In the genomic region with DNA sequence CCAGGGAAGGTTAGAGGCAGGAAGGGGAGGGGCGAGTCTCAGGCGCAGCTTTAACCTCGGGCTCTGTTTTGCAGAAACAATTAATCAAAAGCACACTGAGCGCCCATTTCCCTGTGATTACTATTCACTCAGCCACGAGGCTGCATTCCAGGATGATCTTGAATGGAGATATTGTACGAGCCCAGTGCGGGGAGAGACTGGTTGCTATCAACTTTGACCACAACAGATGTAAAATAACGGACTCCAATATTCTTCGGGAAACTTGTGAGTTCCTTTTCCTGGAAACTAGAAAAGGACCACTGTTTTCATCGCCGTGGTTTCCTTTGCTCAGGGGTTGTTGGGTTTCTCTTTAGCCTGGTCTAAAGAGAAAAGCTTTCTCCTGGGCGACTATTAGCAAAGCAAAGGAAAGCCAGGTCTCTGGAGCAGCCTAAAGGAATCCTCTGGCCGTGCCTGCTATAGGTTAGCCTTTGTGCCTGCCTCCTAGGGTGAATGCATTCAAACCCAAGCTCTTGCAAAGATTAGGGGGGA, we compare ENCODE assay signal across 8 mouse cellular contexts.
DNase-seq lines count a peak whose midpoint lies in the region; ATAC-seq and TF ChIP-seq lines count a peak whose summit lies in the region.

No protein-coding gene starts in this region.

- no peak for DNase-seq in lung, postnatal 10 days
- DNase-seq in forelimb bud, embryonic 11.5 days (ENCODE audit: low read depth, low spot score): peak; percentile 54
- peak; percentile 23 for DNase-seq in stomach, postnatal 0 days (ENCODE audit: low spot score)
- DNase-seq in gastrocnemius, postnatal 36 days: no peak
- DNase-seq in urinary bladder, postnatal 4 days (ENCODE audit: low spot score in 2 of 2): no peak
- no peak for DNase-seq in lung, postnatal 14 days

- H3K4me1 ChIP-seq in lung, embryonic 16.5 days (replicated peaks; ENCODE audit: control insufficient read depth, insufficient read depth, low read length): peaks cover 22% of the 10 kb centered on the region
- H3K4me1 ChIP-seq in limb, embryonic 13.5 days: peaks cover 25% of the 10 kb centered on the region
- no peaks in the 10 kb centered on the region for H3K4me1 ChIP-seq in stomach, postnatal 0 days (replicated peaks; ENCODE audit: control insufficient read depth, insufficient read depth)

- H3K27me3 ChIP-seq in lung, embryonic 16.5 days (ENCODE audit: control insufficient read depth, insufficient read depth, low read depth, low read length): no peaks in the 10 kb centered on the region
- H3K27me3 ChIP-seq in limb, embryonic 13.5 days: no peaks in the 10 kb centered on the region
- H3K27me3 ChIP-seq in stomach, postnatal 0 days (ENCODE audit: control insufficient read depth, insufficient read depth, low read length): no peaks in the 10 kb centered on the region

- peak overlapping the region; percentile 88 for H3K27ac ChIP-seq in lung, embryonic 16.5 days (ENCODE audit: low read length)
- H3K27ac ChIP-seq in limb, embryonic 13.5 days: peak overlapping the region; percentile 56
- peak overlapping the region; percentile 25; the same call in 1 of the 2 replicates for H3K27ac ChIP-seq in stomach, postnatal 0 days (replicated peaks)

- no peak for TF ChIP-seq EP300 in stomach, postnatal 0 days (optimal IDR thresholded peaks at IDR 0.05)

- 7% methylated on average over 13 of the region's 13 CpGs for WGBS in lung, embryonic 16.5 days
- 7% methylated on average over 13 of the region's 13 CpGs for WGBS in limb, embryonic 13.5 days
- 5% methylated on average over 13 of the region's 13 CpGs for WGBS in stomach, postnatal 0 days

- no peaks in the 10 kb centered on the region for H3K36me3 ChIP-seq in lung, embryonic 16.5 days (ENCODE audit: control insufficient read depth, insufficient read depth, low read length)
- no peaks in the 10 kb centered on the region for H3K36me3 ChIP-seq in limb, embryonic 13.5 days
- no peaks in the 10 kb centered on the region for H3K36me3 ChIP-seq in stomach, postnatal 0 days (ENCODE audit: control insufficient read depth, insufficient read depth, low read length)

- H3K4me3 ChIP-seq in lung, embryonic 16.5 days (ENCODE audit: low read length): peak overlapping the region; percentile 3; the same call in 1 of the 2 replicates
- no peak overlapping the region for H3K4me3 ChIP-seq in limb, embryonic 13.5 days
- no peak overlapping the region; the same call in 1 of the 2 replicates for H3K4me3 ChIP-seq in stomach, postnatal 0 days (ENCODE audit: low read depth, low read length)

- no peaks in the 10 kb centered on the region for H3K9me3 ChIP-seq in lung, embryonic 16.5 days (ENCODE audit: control insufficient read depth, low read length)
- H3K9me3 ChIP-seq in limb, embryonic 13.5 days: no peaks in the 10 kb centered on the region
- H3K9me3 ChIP-seq in stomach, postnatal 0 days (ENCODE audit: control insufficient read depth, low read length): no peaks in the 10 kb centered on the region

- H3K4me2 ChIP-seq in lung, embryonic 16.5 days (ENCODE audit: low read depth, low read length): peak overlapping the region; percentile 38
- H3K4me2 ChIP-seq in limb, embryonic 13.5 days (replicated peaks): peak overlapping the region; percentile 44
- H3K4me2 ChIP-seq in stomach, postnatal 0 days (replicated peaks; ENCODE audit: low read depth): peak overlapping the region; percentile 27

- peak overlapping the region; percentile 48 for H3K9ac ChIP-seq in lung, embryonic 16.5 days (ENCODE audit: low read length)
- no peak overlapping the region for H3K9ac ChIP-seq in limb, embryonic 13.5 days
- H3K9ac ChIP-seq in stomach, postnatal 0 days (ENCODE audit: low read length): no peak overlapping the region

- ATAC-seq in lung, embryonic 16.5 days (ENCODE audit: low read depth): peak; percentile 52
- peak; percentile 42; the same call in 1 of the 2 replicates for ATAC-seq in limb, embryonic 13.5 days (ENCODE audit: low FRiP score, low read depth)
- ATAC-seq in stomach, postnatal 0 days (ENCODE audit: low FRiP score, low TSS enrichment): 0 out of 2 replicates have a peak, but pooled peaks have one; percentile 26

- intact Hi-C loops in gastrocnemius, postnatal 36 days (cut with DNase I): loop anchor here (5.0 kb wide), 1 partner anchor 86 kb away; the partner anchor contains the start of gene Plekha5

- no peak for TF ChIP-seq CTCF in stomach, postnatal 0 days (IDR thresholded peaks at IDR 0.05; ENCODE audit: low read depth)

Comparison
In these comparisons a context has a peak if more than half of its experiments do, and no peak if none do; other contexts are left out.
1. H3K27ac ChIP-seq: peak in every context shown above with its lines; median percentile 88 in lung, embryonic 16.5 days; 56 in limb, embryonic 13.5 days; 25 in stomach, postnatal 0 days.
2. DNase-seq: peak in forelimb bud, embryonic 11.5 days (single experiment) and stomach, postnatal 0 days (single experiment); none in lung, postnatal 10 days (single experiment), gastrocnemius, postnatal 36 days (0 of 2), urinary bladder, postnatal 4 days (0 of 2) and lung, postnatal 14 days (single experiment).
3. Peak in every context shown above with its lines, with median percentiles within 50 percentile points of each other: ATAC-seq and H3K4me2 ChIP-seq.